Mouse (Mus musculus): ENCODE data around the gene Pfkm. TPM values are rescaled to one million over a fixed set of nuclear protein-coding genes. Genes with fewer than 3 reads are reported as not detected.

The Pfkm gene
- polyA plus RNA-seq, 1 experiment, result 391 TPM

DNA sequence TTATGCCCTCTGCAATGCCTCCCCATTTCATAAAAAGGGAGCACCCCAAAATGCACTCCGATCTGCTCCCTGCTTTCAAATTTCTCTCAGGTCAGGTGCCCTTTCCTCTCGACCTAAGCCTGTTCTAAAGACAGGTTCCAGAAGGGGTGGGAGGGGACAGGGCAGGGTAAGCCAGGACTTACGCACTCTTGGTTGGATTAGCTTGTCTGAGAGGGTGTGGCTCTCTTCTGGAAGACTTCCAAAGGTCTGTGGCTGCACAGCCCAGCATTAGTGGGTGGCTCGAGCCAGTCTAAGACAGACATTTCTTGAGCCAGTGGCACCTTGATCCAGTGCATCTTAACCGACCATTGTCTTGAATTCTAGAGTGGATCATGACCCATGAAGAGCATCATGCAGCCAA lies 19.4 kb downstream of the Pfkm start:
- Histone ChIP-seq H3K27ac (ENCODE audit: insufficient read depth, low read length) (no peak overlapping the region), H3K4me3 (ENCODE audit: insufficient read depth, low read length) (no peak overlapping the region)
- TF ChIP-seq POLR2A (IDR thresholded peaks at IDR 0.05; ENCODE audit: extremely low read depth, insufficient read depth, low read length) (no peak), CTCF (IDR thresholded peaks at IDR 0.05; ENCODE audit: extremely low read depth, insufficient read depth, low read length) (no peak)

GRCm38 (mm10) chr15:98114098-98114851 lies 21.9 kb downstream of the Pfkm start:
- Histone ChIP-seq H3K4me1 (ENCODE audit: control insufficient read depth, insufficient read depth, low read length) (peaks cover 10% of the 10 kb centered on the region), H3K4me3 (ENCODE audit: insufficient read depth, low read length) (no peak overlapping the region), H3K27ac (ENCODE audit: insufficient read depth, low read length) (no peak overlapping the region)
- no peak for TF ChIP-seq CTCF (IDR thresholded peaks at IDR 0.05; ENCODE audit: extremely low read depth, insufficient read depth, low read length)
- no peak for TF ChIP-seq POLR2A (IDR thresholded peaks at IDR 0.05; ENCODE audit: extremely low read depth, insufficient read depth, low read length)

More for the DNA sequence above, 19.4 kb downstream of the Pfkm start:
- H3K4me1 ChIP-seq (ENCODE audit: control insufficient read depth, insufficient read depth, low read length), result peaks cover 10% of the 10 kb centered on the region

GRCm38 (mm10) chr15:98114852-98115778 lies 22.7 kb downstream of the Pfkm start:
- H3K4me3 ChIP-seq (ENCODE audit: insufficient read depth, low read length), result no peak overlapping the region
- no peak for TF ChIP-seq CTCF (IDR thresholded peaks at IDR 0.05; ENCODE audit: extremely low read depth, insufficient read depth, low read length)
- no peak for TF ChIP-seq POLR2A (IDR thresholded peaks at IDR 0.05; ENCODE audit: extremely low read depth, insufficient read depth, low read length)
- H3K4me1 ChIP-seq (ENCODE audit: control insufficient read depth, insufficient read depth, low read length), result peaks cover 6% of the 10 kb centered on the region
- no peak overlapping the region for H3K27ac ChIP-seq (ENCODE audit: insufficient read depth, low read length)

DNA sequence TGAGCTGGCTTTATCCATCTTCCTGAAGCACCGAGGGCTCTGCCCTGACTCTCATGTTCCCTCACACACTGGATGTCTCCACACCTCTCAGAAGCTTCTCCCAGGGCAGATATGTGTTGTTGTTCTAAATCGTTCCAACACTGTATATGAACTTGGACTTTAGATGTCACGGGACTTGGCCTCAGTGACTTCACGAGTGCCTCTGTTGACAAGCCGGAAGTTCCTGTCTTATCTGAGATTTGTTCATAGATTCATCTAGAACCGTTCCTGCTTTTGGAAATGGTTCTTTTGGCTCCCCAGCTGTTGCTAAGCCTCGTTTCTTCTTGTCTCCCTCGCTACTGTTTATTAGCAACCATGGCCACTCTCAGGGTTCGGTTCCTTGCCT lies 23.4 kb downstream of the Pfkm start:
- Histone ChIP-seq H3K27ac (ENCODE audit: insufficient read depth, low read length) (no peak overlapping the region), H3K4me3 (ENCODE audit: insufficient read depth, low read length) (no peak overlapping the region), H3K4me1 (ENCODE audit: control insufficient read depth, insufficient read depth, low read length) (peaks cover 4% of the 10 kb centered on the region; the same call in 1 of the 2 replicates)
- TF ChIP-seq POLR2A (IDR thresholded peaks at IDR 0.05; ENCODE audit: extremely low read depth, insufficient read depth, low read length), result no peak
- no peak for TF ChIP-seq CTCF (IDR thresholded peaks at IDR 0.05; ENCODE audit: extremely low read depth, insufficient read depth, low read length)

DNA sequence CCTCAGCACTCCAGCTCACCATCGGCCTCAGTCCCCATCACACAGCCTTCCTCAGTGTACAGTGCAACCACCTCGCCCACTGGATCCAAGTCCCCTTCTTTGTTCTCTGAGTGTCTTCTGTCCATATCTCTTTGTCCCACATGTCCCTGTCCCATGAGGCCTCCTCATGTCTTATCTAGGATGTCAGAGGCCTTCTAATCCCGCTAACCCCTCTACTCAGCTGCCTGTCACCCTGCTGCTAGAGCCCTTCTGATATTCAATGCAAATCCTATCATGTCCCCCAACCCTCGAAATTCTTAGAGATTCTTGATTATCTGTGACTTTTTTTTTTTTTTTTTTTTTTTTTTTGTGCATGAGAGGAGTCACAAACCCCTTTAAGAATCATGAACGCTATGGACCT lies 23.9 kb downstream of the Pfkm start:
- H3K4me3 ChIP-seq (ENCODE audit: insufficient read depth, low read length), result no peak overlapping the region
- no peak for TF ChIP-seq CTCF (IDR thresholded peaks at IDR 0.05; ENCODE audit: extremely low read depth, insufficient read depth, low read length)
- no peak for TF ChIP-seq POLR2A (IDR thresholded peaks at IDR 0.05; ENCODE audit: extremely low read depth, insufficient read depth, low read length)
- H3K27ac ChIP-seq (ENCODE audit: insufficient read depth, low read length), result no peak overlapping the region
- H3K4me1 ChIP-seq (ENCODE audit: control insufficient read depth, insufficient read depth, low read length), result 0 out of 2 replicates have a peak, but pooled peaks cover 2% of the 10 kb centered on the region

GRCm38 (mm10) chr15:98119363-98119762 lies 27.0 kb downstream of the Pfkm start:
- Histone ChIP-seq H3K4me1 (ENCODE audit: control insufficient read depth, insufficient read depth, low read length) (no peaks in the 10 kb centered on the region), H3K27ac (ENCODE audit: insufficient read depth, low read length) (no peak overlapping the region), H3K4me3 (ENCODE audit: insufficient read depth, low read length) (no peak overlapping the region)
- TF ChIP-seq POLR2A (IDR thresholded peaks at IDR 0.05; ENCODE audit: extremely low read depth, insufficient read depth, low read length) (no peak), CTCF (IDR thresholded peaks at IDR 0.05; ENCODE audit: extremely low read depth, insufficient read depth, low read length) (no peak)

- no peak for TF ChIP-seq CTCF (IDR thresholded peaks at IDR 0.05; ENCODE audit: extremely low read depth, insufficient read depth, low read length)
- TF ChIP-seq POLR2A (IDR thresholded peaks at IDR 0.05; ENCODE audit: extremely low read depth, insufficient read depth, low read length), result no peak
- H3K4me3 ChIP-seq (ENCODE audit: insufficient read depth, low read length), result no peak overlapping the region
- no peak overlapping the region for H3K27ac ChIP-seq (ENCODE audit: insufficient read depth, low read length)
- H3K4me1 ChIP-seq (ENCODE audit: control insufficient read depth, insufficient read depth, low read length), result no peaks in the 10 kb centered on the region
These were observed 28.4 kb downstream of the Pfkm start for GRCm38 (mm10) chr15:98120831-98121230.

- no peak overlapping the region for H3K27ac ChIP-seq (ENCODE audit: insufficient read depth, low read length)
- H3K4me1 ChIP-seq (ENCODE audit: control insufficient read depth, insufficient read depth, low read length), result no peaks in the 10 kb centered on the region
- TF ChIP-seq CTCF (IDR thresholded peaks at IDR 0.05; ENCODE audit: extremely low read depth, insufficient read depth, low read length), result no peak
- TF ChIP-seq POLR2A (IDR thresholded peaks at IDR 0.05; ENCODE audit: extremely low read depth, insufficient read depth, low read length), result no peak
- no peak overlapping the region for H3K4me3 ChIP-seq (ENCODE audit: insufficient read depth, low read length)
These were observed 38.6 kb downstream of the Pfkm start for GRCm38 (mm10) chr15:98131001-98131400.

GRCm38 (mm10) chr15:98131451-98131850 lies 39.1 kb downstream of the Pfkm start:
- Histone ChIP-seq H3K27ac (ENCODE audit: insufficient read depth, low read length) (no peak overlapping the region), H3K4me1 (ENCODE audit: control insufficient read depth, insufficient read depth, low read length) (no peaks in the 10 kb centered on the region), H3K4me3 (ENCODE audit: insufficient read depth, low read length) (no peak overlapping the region)
- no peak for TF ChIP-seq POLR2A (IDR thresholded peaks at IDR 0.05; ENCODE audit: extremely low read depth, insufficient read depth, low read length)

Measured in cortical plate, adult 2 months (tissue).